Mouse (Mus musculus): ENCODE data around the gene Casq2. TPM values are rescaled to one million over a fixed set of nuclear protein-coding genes. Genes with fewer than 3 reads are reported as not detected.

Gene Casq2
- polyA plus RNA-seq, 1 experiment from 2014 or later: 13.5 TPM

DNA sequence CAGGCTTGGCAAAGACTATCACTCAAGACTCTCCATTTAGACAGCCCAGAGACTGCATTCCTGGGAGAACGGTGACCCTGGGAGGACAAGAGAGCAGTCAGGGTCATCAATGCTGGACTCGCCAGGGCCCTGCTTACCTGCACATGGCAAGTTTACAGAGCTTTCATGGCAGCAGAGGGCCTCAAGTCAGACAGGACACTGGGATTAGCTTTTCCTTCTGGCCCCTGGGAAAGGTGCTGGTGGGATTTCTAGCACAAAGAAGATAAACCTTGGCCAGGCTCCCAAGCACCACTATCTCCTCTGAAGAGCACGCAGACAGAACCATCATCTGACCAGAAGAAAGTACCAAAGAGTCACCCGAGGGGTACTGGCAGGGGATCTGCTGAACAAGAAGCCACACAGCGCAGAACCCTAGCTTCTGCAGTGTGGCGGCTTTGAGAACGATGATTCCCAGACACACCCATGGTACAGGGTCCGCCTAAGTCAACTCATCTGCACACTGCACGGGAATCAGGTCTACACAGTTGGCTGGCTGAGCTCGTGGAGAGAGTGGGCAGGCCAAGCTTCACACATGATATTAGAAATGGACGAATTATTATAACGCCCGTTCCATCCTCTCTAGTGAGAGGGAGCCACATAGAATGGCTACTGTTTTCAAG is 1.3 kb upstream of the Casq2 start:
- Histone ChIP-seq H3K36me3 (no peaks in the 10 kb centered on the region), H3K27me3 (peaks cover 9% of the 10 kb centered on the region; the same call in 1 of the 2 replicates), H3K9me3 (no peaks in the 10 kb centered on the region), H3K27ac (no peak overlapping the region), H3K9ac (no peak overlapping the region), H3K4me3 (no peak overlapping the region), H3K4me2 (no peak overlapping the region), H3K4me1 (0 out of 2 replicates have a peak, but pooled peaks cover 3% of the 10 kb centered on the region)
- no peak; the same call in 1 of the 2 replicates for ATAC-seq (ENCODE audit: borderline replicate concordance, extremely low read depth, low FRiP score, low TSS enrichment)
- WGBS: 67% methylated on average over 13 of the region's 13 CpGs

- no peaks in the 10 kb centered on the region for H3K36me3 ChIP-seq
- no peak overlapping the region for H3K4me2 ChIP-seq
- WGBS: 27% methylated on average over 12 of the region's 12 CpGs
- H3K9me3 ChIP-seq: no peaks in the 10 kb centered on the region
- H3K9ac ChIP-seq: no peak overlapping the region
- no peak overlapping the region for H3K27ac ChIP-seq
- ATAC-seq (ENCODE audit: borderline replicate concordance, extremely low read depth, low FRiP score, low TSS enrichment): no peak
- H3K4me1 ChIP-seq: 0 out of 2 replicates have a peak, but pooled peaks cover 3% of the 10 kb centered on the region
- H3K4me3 ChIP-seq: no peak overlapping the region
- peaks cover 9% of the 10 kb centered on the region; the same call in 1 of the 2 replicates for H3K27me3 ChIP-seq
Observed at GRCm38 (mm10) chr3:102085719-102086118, 496 bp upstream of the Casq2 start.

DNA sequence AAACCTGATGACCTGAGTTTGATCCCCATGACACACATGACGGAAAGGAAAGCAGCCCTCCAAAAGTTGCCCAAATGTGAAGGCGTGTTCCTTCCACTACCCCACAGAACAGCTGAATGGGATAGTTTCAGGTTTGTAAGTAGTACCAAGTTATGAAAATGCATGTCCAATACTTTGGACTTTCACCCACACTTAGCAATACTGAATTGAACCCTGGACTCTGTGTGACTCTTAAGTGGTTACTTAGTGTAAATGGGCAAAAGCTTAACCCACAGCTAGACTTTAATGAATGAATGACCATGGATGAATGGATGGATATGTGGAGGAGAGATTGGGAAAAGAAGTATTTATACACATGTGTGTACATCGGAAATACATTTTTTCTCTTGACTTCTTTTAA is 8.6 kb downstream of the Casq2 start:
- no peak for ATAC-seq (ENCODE audit: borderline replicate concordance, extremely low read depth, low FRiP score, low TSS enrichment)
- WGBS: 95% methylated on average over 3 of the region's 3 CpGs

GRCm38 (mm10) chr3:102095412-102095811 is 9.2 kb downstream of the Casq2 start:
- Histone ChIP-seq H3K36me3 (no peaks in the 10 kb centered on the region), H3K4me1 (no peaks in the 10 kb centered on the region), H3K9ac (no peak overlapping the region), H3K4me3 (no peak overlapping the region), H3K27ac (no peak overlapping the region), H3K9me3 (no peaks in the 10 kb centered on the region), H3K4me2 (no peak overlapping the region), H3K27me3 (no peaks in the 10 kb centered on the region)
- ATAC-seq (ENCODE audit: borderline replicate concordance, extremely low read depth, low FRiP score, low TSS enrichment): no peak
- WGBS: 43% methylated on average over 5 of the region's 5 CpGs

More for the DNA sequence above, 8.6 kb downstream of the Casq2 start:
- no peaks in the 10 kb centered on the region for H3K36me3 ChIP-seq
- no peaks in the 10 kb centered on the region for H3K27me3 ChIP-seq
- H3K4me1 ChIP-seq: no peaks in the 10 kb centered on the region
- no peaks in the 10 kb centered on the region for H3K9me3 ChIP-seq
- no peak overlapping the region for H3K4me2 ChIP-seq
- H3K27ac ChIP-seq: no peak overlapping the region
- no peak overlapping the region for H3K9ac ChIP-seq
- no peak overlapping the region for H3K4me3 ChIP-seq

GRCm38 (mm10) chr3:102096366-102096765 is 10.2 kb downstream of the Casq2 start:
- no peaks in the 10 kb centered on the region for H3K27me3 ChIP-seq
- H3K9me3 ChIP-seq: no peaks in the 10 kb centered on the region
- H3K36me3 ChIP-seq: no peaks in the 10 kb centered on the region
- H3K4me3 ChIP-seq: no peak overlapping the region
- H3K9ac ChIP-seq: no peak overlapping the region
- ATAC-seq (ENCODE audit: borderline replicate concordance, extremely low read depth, low FRiP score, low TSS enrichment): no peak
- H3K4me1 ChIP-seq: no peaks in the 10 kb centered on the region
- WGBS: 85% methylated on average over 8 of the region's 8 CpGs
- H3K4me2 ChIP-seq: no peak overlapping the region
- H3K27ac ChIP-seq: no peak overlapping the region

- no peaks in the 10 kb centered on the region for H3K9me3 ChIP-seq
- no peaks in the 10 kb centered on the region for H3K4me1 ChIP-seq
- WGBS: 83% methylated on average over 2 of the region's 2 CpGs
- no peaks in the 10 kb centered on the region for H3K27me3 ChIP-seq
- H3K4me2 ChIP-seq: no peak overlapping the region
- no peaks in the 10 kb centered on the region for H3K36me3 ChIP-seq
- H3K4me3 ChIP-seq: no peak overlapping the region
- ATAC-seq (ENCODE audit: borderline replicate concordance, extremely low read depth, low FRiP score, low TSS enrichment): no peak
- no peak overlapping the region for H3K9ac ChIP-seq
- no peak overlapping the region for H3K27ac ChIP-seq
Observed at GRCm38 (mm10) chr3:102096976-102097375, 10.8 kb downstream of the Casq2 start.

DNA sequence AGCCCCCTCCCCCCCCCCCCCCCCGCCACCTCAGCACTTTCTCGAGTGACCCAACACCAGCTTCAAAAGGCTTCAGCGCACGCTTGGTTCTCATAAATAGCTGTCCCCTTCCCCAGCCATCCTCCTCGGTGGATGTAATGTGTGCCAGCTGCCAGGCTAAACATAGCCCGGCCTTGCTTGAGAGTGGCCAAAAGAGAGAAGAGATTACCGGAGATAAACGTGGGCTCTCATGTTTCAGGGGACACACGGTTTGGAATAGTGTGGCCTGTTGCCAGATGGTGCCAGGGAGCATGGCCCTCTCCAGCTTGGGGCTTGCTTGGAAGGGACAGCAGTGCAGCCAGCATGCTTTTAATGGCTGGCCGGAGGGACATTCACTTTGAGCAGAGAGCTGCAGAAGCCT is 13.0 kb downstream of the Casq2 start:
- Histone ChIP-seq H3K36me3 (no peaks in the 10 kb centered on the region), H3K27ac (no peak overlapping the region), H3K4me2 (no peak overlapping the region)

DNA sequence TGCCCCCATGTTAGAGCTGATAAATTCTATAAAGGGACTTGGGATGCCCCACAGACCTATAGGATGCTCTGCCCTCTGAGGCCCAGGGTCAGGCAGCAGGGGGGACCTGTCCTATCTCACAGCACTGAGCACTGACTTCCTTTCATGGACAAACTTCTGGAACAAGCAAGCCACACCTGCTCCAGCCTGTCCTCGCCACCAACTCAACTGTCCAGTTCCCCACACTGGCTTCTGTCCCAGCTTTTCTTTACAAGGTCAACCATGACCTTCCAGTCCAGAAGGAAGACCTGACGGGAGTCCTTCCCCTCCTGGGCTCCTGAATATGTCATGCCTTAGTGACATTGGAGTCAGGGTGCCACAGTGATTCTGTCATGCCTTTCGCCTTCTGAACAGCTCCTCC is 13.6 kb downstream of the Casq2 start:
- H3K4me2 ChIP-seq: no peak overlapping the region
- H3K9me3 ChIP-seq: no peaks in the 10 kb centered on the region
- no peaks in the 10 kb centered on the region for H3K4me1 ChIP-seq
- H3K27me3 ChIP-seq: no peaks in the 10 kb centered on the region
- ATAC-seq (ENCODE audit: borderline replicate concordance, extremely low read depth, low FRiP score, low TSS enrichment): no peak
- no peak overlapping the region for H3K9ac ChIP-seq
- no peak overlapping the region for H3K4me3 ChIP-seq
- H3K27ac ChIP-seq: no peak overlapping the region
- no peaks in the 10 kb centered on the region for H3K36me3 ChIP-seq
- 77% methylated on average over 3 of the region's 3 CpGs for WGBS

More for the DNA sequence above, 13.0 kb downstream of the Casq2 start:
- no peaks in the 10 kb centered on the region for H3K27me3 ChIP-seq
- WGBS: 26% methylated on average over 10 of the region's 10 CpGs
- no peak overlapping the region for H3K9ac ChIP-seq
- no peak overlapping the region for H3K4me3 ChIP-seq
- ATAC-seq (ENCODE audit: borderline replicate concordance, extremely low read depth, low FRiP score, low TSS enrichment): no peak
- H3K9me3 ChIP-seq: no peaks in the 10 kb centered on the region
- no peaks in the 10 kb centered on the region for H3K4me1 ChIP-seq

DNA sequence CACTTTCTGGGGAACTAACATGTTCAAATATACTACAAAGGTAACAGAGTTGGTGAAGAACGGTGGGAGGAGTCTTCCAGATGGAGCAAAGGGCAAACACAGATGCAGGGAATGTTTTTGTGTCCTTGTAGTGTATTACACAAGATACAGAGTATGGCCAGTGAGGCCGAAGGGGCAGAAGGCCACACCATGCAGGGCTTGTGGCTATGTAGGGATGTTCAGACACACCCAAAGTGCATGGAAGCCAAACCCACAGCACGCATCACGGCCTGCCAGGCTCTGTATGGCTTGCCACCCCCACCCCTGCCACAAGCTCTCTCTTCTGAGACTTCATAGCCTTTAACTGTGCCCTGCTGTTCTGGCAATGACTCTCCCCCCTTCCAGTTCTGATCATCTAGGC is 15.2 kb downstream of the Casq2 start:
- Histone ChIP-seq H3K9me3 (no peaks in the 10 kb centered on the region), H3K27me3 (no peaks in the 10 kb centered on the region)
- WGBS: 86% methylated on average over 4 of the region's 4 CpGs

DNA sequence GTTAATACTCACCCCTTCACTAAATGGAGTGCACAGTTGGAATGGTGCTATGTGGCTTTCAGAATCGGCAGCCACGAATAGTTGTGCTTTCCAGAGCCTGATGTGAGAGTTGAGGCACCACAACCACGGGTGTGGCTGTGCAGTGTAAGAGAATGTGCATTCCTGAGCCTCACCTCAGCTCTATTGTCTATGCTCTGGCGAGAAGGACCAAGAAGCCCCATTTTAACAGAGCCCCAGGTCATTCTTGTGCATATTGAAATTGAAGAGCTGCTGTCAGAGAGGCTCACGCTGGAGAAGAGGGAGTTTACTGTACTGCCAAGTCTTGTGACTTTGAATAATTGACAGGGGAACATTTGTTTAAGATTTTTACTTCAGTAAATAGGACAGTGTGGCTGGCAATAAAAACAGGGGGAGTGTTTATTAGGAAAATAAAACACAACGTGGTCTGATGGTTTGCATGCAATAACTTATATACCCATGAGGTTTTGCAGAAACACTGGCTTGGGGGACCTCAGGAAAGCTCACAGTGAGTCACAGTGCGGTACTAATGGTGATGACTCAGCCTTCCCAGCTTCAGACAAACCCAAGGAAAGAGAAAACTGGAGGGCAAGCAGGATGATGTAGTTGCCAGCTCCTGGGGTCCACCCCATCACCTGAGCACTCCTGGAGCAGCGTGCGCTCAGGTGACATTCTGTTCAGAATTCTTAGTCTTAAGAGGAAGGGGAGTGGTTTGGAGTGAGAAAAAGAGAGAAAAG is 17.8 kb downstream of the Casq2 start:
- Histone ChIP-seq H3K9ac (no peak overlapping the region), H3K36me3 (no peaks in the 10 kb centered on the region), H3K27me3 (no peaks in the 10 kb centered on the region), H3K4me2 (no peak overlapping the region), H3K4me3 (no peak overlapping the region), H3K4me1 (no peaks in the 10 kb centered on the region), H3K9me3 (no peaks in the 10 kb centered on the region), H3K27ac (no peak overlapping the region)
- ATAC-seq (ENCODE audit: borderline replicate concordance, extremely low read depth, low FRiP score, low TSS enrichment): no peak
- WGBS: 65% methylated on average over 9 of the region's 9 CpGs

More for the DNA sequence above, 15.2 kb downstream of the Casq2 start:
- no peak overlapping the region for H3K27ac ChIP-seq
- no peak for ATAC-seq (ENCODE audit: borderline replicate concordance, extremely low read depth, low FRiP score, low TSS enrichment)
- H3K4me3 ChIP-seq: no peak overlapping the region
- H3K4me1 ChIP-seq: no peaks in the 10 kb centered on the region
- H3K36me3 ChIP-seq: no peaks in the 10 kb centered on the region
- no peak overlapping the region for H3K4me2 ChIP-seq
- no peak overlapping the region for H3K9ac ChIP-seq

DNA sequence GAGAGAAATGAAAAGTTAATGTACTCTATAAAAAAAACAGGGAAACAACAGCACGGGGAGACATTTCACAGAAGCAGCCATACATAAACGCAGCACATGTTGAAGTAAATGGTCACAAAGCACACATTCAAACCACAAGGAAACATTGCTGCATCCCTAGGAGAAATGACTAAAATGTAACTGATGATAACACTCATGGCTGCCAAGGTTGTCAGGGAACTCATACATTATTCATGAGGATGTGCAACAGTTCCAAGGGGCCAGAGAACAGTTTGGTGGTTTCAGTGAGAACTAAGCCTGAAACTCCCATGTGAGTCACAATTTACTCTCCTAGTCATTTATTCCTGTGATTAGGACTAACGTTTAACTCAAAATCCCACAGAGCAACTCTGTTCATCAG is 22.0 kb downstream of the Casq2 start:
- no peak overlapping the region for H3K27ac ChIP-seq
- no peaks in the 10 kb centered on the region for H3K36me3 ChIP-seq
- no peak overlapping the region for H3K4me3 ChIP-seq
- H3K9ac ChIP-seq: no peak overlapping the region
- H3K4me2 ChIP-seq: no peak overlapping the region
- H3K27me3 ChIP-seq: no peaks in the 10 kb centered on the region
- no peaks in the 10 kb centered on the region for H3K9me3 ChIP-seq
- H3K4me1 ChIP-seq: no peaks in the 10 kb centered on the region
- ATAC-seq (ENCODE audit: borderline replicate concordance, extremely low read depth, low FRiP score, low TSS enrichment): no peak
- 79% methylated on average over 3 of the region's 3 CpGs for WGBS

DNA sequence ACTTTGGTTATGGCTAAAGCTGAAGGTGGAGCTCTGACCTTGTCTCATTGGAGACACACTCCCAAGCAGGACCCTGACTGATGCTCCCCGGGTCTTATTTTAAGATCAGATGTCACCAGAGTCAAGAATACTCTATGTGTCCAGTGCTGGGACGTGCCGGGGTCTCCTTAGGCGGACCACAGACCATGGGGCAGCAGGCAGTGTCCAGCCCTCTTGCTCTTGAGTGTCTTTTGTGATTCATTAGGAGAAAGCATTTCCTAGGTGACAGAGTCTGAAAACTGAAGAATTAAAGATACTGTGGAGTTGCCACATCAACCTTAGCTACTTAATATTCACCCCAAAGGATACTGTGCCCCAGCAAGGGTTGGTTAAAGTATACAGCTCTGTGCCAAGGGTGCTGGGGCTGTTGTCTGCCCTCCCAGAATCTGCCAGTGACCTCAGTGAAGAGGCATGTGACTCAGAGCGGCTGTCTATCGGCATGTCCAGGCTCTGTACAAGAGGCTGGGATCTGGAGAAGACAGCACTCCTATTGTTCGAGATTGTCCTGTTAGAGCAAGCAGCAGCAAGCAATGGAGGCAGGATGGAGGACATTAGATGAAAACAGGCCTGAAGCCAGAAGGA is 25.9 kb downstream of the Casq2 start:
- no peaks in the 10 kb centered on the region for H3K9me3 ChIP-seq
- ATAC-seq (ENCODE audit: borderline replicate concordance, extremely low read depth, low FRiP score, low TSS enrichment): no peak
- H3K4me2 ChIP-seq: no peak overlapping the region
- no peak overlapping the region for H3K9ac ChIP-seq
- H3K4me3 ChIP-seq: no peak overlapping the region
- no peaks in the 10 kb centered on the region for H3K27me3 ChIP-seq
- H3K36me3 ChIP-seq: no peaks in the 10 kb centered on the region
- no peaks in the 10 kb centered on the region for H3K4me1 ChIP-seq
- H3K27ac ChIP-seq: no peak overlapping the region
- whole genome bisulfite sequencing: 66% methylated on average over 7 of the region's 7 CpGs
